ENCODE assay signal across 9 mouse cellular contexts in genomic region chr2:131059377-131059776, GRCm38 (mm10). TPM values are rescaled to one million over a fixed set of nuclear protein-coding genes. Genes with fewer than 3 reads are reported as not detected.
DNase-seq lines count a peak whose midpoint lies in the region; ATAC-seq and TF ChIP-seq lines count a peak whose summit lies in the region.
"Had no signal": no experiment of that assay in that cellular context is flagged by ENCODE, and none has a peak within 500 bp of the region (broad histone marks: within the 10 kb centered on the region; RNA-seq: fewer than 3 reads in every experiment).

No protein-coding gene starts in this region.

- no peak for TF ChIP-seq POLR2A in myocyte (IDR thresholded peaks at IDR 0.05; ENCODE audit: insufficient read length, low read depth)

- DNase-seq in cerebellum, postnatal 10 days: peak; percentile 48 to 51
- DNase-seq in cerebellum, postnatal 25 days: no peak
- DNase-seq in fibroblast of lung, adult 2 months (ENCODE audit: low read depth): peak; percentile 51
- peak; percentile 47 for DNase-seq in kidney, adult 9 months
- no peak for DNase-seq in layer of hippocampus, adult 9-10 months (ENCODE audit: low spot score)
- no peak for DNase-seq in spleen, postnatal 4 days (ENCODE audit: low spot score in 2 of 2)

- H3K4me2 ChIP-seq in myocyte (ENCODE audit: low read depth): no peak overlapping the region

- H3K36me3 ChIP-seq in myocyte (ENCODE audit: control insufficient read depth, insufficient read depth): no peaks in the 10 kb centered on the region

- no peak for ATAC-seq in megakaryocyte, adult 5-6 weeks (ENCODE audit: poor library complexity, severe bottlenecking)

- H3ac ChIP-seq in myocyte (ENCODE audit: control insufficient read depth, insufficient read length): no peak overlapping the region

- H3K4me3 ChIP-seq in myocyte: no peak overlapping the region

- H3K79me2 ChIP-seq in myocyte (ENCODE audit: control insufficient read depth, insufficient read depth): no peaks in the 10 kb centered on the region

- H3K27me3 ChIP-seq in myocyte (ENCODE audit: control insufficient read depth, insufficient read depth, insufficient read length): peaks cover 24% of the 10 kb centered on the region

TF ChIP-seq in myocyte, 11 proteins besides CTCF, POLR2A, EP300 and RAD21:
- TF ChIP-seq MYOD1 (IDR thresholded peaks at IDR 0.05; ENCODE audit: control insufficient read depth in 1 of 3, insufficient read length in 2 of 3, low read depth in 2 of 3) (peak in 2 of 3 experiments; percentile 6 to 26), POLR2AphosphoS2 (IDR thresholded peaks at IDR 0.05; ENCODE audit: insufficient read length, low read depth) (no peak)

RNA-seq across cellular contexts. Expression of gene Adam33, which starts 4.2 kb away (rescaled TPM):
- polyA plus RNA-seq in myocyte (2012; fragmentation: generic; extraction: Trizol): 0.02 TPM
- not detected in 2 replicates for total RNA-seq in megakaryocyte, adult 5-6 weeks (2015)
- total RNA-seq in megakaryocyte, adult 5-6 weeks (2017): 0.12 and 0.18 TPM in 2 replicates
- total RNA-seq: neutrophil, adult 5-6 weeks had no signal

RNA-seq across cellular contexts. Expression of gene Gfra4, which starts 16.5 kb away (rescaled TPM):
- 2.2 TPM for polyA plus RNA-seq in myocyte (2012; fragmentation: generic; extraction: Trizol)
- not detected in 2 replicates for total RNA-seq in megakaryocyte, adult 5-6 weeks (2015)
- not detected in 2 replicates for total RNA-seq in megakaryocyte, adult 5-6 weeks (2017)
- total RNA-seq: neutrophil, adult 5-6 weeks had no signal

RNA-seq across cellular contexts. Expression of gene Siglec1, which starts 27.2 kb away (rescaled TPM):
- polyA plus RNA-seq in myocyte (2012; fragmentation: generic; extraction: Trizol): not detected
- 2.3 and 4.2 TPM in 2 replicates for total RNA-seq in megakaryocyte, adult 5-6 weeks (2015)
- 1.1 and 1.5 TPM in 2 replicates for total RNA-seq in megakaryocyte, adult 5-6 weeks (2017)

Comparison
In these comparisons a context has a peak if more than half of its experiments do, and no peak if none do; other contexts are left out.
1. DNase-seq: peak in cerebellum, postnatal 10 days (2 of 2), fibroblast of lung, adult 2 months (single experiment) and kidney, adult 9 months (single experiment); none in cerebellum, postnatal 25 days (0 of 2), layer of hippocampus, adult 9-10 months (single experiment) and spleen, postnatal 4 days (0 of 2).